Mouse (Mus musculus) WW6 (cell line): ENCODE measurements around the gene Frem2.

Experiments used
- DNase-seq: peaks from one replicate; pipeline ENCODE4 v3.0.0-alpha.2; 2013; ENCODE audit warnings: low read depth, low spot score

Frem2 gene

DNA sequence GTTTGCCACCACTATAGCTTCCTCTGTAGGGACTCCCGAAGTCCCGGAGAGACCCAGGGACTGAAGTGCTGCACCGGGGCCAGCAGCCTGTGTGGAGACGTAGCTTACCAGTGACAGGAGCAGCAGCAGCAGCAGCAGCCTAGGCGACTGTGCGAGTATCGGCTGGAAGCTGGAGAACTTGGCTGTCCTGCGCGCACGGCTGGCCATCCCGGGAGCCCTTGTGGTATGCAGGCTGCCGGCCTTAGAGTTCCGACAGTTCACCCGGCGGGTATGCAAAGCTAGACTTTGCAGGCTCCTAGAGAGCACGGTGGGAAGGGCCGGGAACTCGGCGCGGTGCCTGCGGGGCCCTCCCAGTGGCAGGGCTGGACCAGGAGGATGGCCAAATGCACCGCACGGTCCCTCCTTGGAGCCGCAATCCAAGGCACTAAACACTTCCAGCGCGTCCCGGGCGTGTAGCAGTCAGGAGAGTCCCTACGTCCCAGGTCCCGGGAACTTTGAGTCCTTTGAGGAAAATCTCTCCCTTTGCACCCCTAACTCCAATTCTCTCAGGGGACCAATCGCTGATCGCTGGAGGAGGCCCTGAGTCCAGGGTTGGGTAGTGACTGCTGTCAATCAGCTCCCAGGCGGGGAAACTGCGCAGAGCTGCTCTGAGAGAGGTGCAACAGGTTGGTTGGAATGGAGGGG lies at the start of gene Frem2:
Gene Frem2, minus strand, starts transcription at position 478 of the 684 bp plus-strand sequence.
- peak; percentile 81 for DNase-seq

DNA sequence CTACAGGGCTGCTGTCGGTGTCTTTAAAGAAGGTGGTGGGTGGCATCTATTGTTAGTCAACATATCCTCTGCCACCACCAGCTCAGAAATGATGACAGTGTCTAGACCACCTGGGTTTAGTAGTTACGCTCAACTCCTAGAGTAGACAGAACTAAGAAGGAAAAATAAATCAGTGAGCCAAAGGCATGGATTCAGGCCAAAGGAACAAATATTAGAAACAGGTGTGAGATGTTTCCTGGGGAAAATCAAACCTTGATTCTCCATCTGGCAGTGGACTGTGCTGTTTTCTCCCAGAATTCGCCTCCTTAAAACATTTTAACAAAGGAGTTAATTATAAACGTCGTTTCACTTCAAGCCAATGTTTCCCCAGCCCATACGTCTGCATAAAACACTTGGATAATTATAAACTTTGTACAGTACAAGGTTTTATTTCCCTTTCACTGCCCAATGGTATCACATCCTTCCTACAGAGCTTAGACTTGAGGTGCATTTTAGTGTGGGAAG lies 48.9 kb upstream of the Frem2 start:
- DNase-seq: no peak

DNA sequence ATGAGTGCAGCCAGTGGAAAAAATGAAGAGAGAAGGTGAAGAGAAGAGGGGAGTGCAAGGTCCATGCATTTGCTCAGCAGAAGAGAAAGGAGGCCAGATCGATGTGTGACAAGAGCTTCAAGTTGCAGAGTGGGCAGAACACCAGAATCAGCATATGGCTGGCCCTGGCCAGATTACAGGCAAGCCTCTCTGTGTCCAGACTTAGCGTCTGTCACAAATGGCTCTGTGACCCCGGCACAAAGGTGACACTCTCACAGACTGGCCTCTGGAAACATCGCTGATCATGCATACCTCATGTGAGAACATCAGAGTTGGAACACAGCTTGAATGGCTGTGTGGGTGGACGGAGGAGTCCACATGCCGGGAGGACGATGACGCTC lies 46.0 kb upstream of the Frem2 start:
- DNase-seq: no peak

DNA sequence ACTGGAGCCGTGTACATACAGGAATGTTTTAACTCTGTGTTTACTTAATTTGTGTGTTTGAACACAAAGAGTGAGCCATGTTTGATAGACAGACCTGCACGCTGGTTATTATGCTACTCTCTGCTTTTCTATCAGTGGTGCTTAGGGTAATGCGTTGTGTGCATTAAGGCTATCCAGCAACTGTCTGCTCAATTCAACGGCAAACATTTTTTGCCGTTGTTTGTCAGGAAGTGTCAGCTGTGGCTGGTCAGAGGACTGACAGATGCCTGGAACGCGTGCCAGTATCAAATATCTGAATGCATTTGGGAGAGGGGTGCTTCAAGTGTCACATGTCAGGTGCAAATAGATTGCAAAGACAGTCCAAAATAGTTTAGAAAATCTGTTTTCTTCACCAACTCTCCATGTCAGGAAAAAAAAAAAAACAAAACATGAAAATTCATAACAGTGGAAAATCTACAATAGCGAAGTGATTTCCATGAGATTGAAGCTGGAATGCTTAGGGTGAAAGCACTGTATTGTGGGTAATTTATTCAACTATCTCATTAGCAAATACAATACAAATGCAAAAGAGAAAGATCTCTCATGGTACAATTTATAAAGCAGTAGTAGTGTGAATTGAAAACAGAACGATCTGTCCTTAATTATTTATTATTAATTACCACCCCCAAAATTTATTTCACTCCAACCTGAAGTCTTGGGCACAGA lies 45.4 kb upstream of the Frem2 start:
- no peak for DNase-seq

DNA sequence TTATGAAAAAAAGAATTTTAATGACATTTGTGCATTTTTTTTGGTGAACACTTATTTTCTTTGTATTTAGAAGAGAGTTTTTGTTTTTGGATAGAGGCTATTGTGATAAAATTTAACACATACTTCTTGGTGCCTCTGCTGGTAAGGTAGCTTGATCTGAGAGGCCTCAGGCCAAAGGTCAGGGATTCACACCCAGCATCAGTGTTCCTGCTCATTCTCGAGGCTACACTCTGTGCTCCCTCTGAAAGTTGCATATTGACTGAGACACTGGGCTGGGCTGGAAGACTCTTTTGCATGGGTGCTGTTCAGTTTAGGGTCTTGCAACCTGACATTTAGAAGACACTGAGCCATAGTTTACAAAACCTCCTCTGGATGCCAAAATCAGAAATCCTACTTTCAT lies 44.8 kb upstream of the Frem2 start:
- no peak for DNase-seq

DNA sequence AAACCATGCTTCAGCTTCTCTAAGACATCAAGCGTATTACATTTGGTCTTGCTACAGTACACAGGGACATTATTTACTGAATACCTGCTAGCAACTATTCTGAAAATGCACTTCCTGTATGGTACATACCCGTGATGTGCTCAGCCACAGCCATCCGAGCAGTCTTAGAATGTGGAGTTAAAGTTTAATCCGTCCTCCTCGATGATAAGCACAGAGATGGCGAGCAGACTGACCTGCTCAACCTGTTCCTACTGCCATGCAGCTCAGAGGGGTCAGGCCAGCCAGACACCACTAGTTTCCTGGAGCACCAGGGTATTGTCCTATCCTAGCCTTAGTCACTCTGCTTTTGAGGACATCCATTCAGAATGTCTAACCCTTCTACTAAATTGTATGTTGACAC lies 30.6 kb upstream of the Frem2 start:
- no peak for DNase-seq

DNA sequence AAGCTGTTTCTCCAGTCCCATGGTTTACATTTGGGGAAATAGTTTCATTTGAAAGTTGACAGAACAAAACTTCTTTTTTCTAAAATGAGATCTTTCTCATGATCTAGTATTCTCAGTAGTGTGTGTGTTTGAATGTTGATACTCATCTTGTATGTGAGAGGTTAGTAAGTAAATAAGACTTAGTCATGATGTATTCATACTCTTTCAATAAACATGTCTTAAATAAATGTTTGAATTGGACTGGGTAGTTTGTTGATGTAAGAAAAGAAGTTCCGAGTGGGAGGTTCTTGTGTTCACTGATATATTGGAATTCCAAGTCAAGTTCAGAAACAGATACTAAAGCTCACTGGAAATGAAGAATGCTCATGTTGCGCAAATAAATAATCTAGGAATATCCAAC lies 25.1 kb upstream of the Frem2 start:
- DNase-seq: no peak

DNA sequence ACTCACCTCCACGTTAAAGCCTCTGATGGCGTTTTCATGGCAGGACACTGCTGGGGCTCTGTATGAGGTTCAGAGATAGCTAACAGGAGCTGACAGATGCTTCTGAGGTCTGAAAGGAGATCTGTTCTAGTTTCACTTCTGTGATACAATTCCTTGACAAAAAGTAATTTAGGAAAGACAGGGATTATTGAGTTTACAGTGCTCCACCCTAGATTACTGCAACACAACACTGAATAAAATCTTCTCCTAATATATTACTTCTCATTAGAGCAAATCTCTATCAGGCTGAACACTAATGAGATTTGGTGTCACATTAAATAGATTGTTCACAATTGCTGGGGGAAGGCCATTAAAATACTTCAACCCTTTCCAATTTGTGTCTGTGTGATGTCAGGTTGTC lies 23.7 kb upstream of the Frem2 start:
- no peak for DNase-seq

DNA sequence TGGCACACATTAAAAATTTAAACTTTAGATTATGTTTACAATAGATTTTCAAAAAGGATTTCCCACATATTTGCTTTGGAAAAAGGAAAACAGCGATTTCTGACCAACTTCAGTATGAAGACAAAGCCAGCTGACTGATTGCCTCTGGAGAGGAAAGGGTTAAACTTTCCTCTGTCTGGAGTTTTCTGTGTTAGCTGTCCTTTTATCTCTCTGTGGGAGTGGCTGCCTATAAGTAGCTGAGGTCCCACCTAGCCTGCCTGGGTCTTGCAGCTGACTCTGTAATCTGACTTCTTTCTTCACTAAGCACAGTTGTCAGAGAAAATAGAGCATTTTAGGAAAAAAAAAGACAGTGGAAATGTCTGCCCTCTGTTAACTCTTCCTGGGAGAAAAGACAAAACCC lies 17.1 kb upstream of the Frem2 start:
- no peak for DNase-seq

DNA sequence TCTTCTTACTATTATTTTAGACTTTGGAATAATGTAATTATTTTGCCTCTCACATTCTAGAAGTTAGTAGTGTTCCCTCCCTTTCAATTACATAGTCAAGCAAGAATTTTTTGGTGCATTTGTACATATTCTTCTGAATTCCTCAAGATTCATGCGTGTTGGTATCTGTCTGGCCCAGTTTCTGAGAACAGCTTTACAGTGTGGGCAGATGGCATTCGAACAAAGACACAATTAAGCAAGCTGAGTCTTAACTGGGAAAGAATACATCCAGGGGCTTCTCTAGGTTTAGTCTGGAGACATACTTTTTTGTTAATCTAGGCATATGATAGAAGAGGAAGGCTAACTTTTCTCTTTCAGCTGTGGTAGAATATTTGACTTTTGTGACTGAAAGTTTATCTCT lies 12.6 kb upstream of the Frem2 start:
- DNase-seq: no peak

DNA sequence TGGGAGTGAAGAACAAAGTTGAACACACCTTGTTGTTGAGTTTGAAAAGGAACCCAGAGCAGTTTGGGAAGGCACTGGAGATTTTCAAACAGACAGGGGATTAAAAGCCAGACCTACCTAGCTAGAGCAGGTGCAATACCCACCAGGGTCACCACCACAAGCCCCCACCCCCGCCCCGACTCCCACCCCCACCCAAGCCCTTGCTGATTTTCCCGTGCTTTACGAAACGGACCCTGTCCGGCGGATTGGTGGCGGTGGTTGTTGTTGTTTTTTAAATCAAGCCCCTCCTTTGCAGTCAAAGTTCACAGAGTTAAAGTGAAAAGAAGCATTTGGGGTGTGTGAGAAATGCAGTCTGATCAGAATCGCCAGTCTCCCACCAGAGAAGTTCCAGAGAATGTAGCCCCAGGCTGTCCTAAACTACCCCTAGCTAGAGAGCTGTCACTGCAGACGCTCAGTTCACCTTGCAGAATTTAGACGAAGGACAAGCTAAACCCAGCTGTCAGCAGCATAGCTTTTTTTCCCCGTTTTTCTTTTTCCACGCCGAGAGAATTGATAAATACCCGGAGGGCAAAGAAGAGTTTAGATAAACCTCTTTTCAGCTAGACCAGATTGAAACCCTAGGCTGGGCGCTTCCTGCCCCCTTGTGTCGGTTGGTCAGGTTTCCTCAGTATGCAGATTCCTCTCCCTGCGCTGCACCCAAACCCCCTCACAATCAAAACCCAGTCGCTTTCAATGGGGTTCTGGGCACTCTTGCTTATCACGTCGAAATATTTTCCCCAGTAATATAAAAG lies 784 bp upstream of the Frem2 start:
- no peak for DNase-seq

DNA sequence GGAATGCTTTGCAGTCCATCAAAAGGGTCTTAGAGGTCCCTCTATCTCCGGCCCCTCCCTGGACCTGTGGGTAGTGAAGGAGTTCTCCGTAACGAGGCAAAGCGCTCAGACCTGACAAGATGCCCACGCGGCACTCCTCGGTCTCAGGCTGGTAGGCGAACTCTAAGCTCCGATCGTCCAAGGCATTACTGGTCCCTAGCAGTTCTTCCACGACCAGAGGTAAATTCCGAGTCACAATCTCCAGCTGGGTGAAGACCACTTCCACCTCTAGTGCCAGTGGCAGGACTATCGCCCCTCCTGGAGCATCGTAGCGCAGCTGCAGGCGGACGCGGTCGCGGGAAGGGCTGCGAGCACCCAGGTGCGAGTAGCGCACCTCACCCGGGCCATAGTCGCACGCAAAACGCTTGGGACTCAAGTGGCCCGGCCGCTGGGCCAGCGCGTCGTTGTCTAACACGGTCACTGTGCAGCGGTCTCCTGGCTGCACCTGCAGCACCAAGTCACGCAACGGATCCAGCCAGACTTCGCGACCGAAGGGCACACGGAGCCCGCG lies 752 bp downstream of the Frem2 start:
- no peak for DNase-seq

DNA sequence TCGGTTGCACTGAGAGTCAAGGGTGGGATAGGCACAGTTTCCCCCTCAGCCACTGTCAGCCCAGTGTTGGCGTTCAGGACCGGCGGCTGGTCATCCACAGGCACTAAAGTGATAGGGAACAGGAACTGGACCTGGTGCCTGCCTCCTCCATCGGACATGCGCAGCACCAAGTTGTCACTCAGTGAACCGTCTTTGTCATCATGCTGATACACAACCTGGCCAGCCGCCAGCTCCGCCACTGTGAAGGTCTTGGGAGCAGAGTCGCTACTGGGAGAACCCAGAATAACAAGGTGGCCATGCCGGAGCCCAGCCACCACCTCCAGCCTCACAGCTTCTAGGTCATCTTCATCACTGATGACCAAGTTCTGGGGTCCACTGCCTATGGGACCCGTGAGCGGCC lies 1.8 kb downstream of the Frem2 start:
- no peak for DNase-seq

DNA sequence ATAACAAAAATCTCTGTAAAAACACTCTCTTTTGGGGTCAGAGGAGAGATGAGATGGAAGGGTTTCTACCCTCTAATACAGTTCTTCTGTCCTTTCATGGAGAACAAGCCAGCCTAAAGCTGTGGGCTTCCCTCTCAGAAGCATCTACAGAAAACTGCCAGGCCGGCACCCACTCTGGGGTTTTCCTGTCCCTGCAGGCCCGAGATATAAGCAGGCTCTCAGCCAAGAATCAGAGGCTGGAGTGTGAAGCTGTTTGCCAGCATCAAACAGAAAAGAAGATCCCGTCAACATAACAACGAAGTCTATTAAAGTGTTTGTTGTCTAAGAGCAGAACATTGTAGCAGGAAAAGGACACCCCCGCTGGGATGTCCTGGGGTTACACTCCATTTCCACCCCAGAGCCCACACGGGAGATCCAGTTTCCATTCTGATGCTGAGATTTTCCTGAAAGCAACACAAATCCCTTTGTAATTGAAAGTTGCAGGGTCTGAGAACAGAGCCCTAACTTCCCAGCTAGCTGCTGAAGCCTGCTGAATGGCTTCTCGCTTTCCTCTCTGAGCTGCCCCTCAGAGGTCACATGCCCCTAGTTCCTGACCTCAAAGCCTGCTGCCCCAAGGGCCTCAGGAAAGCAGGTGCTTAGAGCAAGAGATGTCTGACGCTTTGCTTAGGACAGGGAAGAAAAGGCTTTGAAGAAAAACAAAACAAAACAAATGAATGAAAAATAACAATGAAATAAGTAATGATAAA lies 7.0 kb downstream of the Frem2 start:
- DNase-seq: peak; percentile 80

DNA sequence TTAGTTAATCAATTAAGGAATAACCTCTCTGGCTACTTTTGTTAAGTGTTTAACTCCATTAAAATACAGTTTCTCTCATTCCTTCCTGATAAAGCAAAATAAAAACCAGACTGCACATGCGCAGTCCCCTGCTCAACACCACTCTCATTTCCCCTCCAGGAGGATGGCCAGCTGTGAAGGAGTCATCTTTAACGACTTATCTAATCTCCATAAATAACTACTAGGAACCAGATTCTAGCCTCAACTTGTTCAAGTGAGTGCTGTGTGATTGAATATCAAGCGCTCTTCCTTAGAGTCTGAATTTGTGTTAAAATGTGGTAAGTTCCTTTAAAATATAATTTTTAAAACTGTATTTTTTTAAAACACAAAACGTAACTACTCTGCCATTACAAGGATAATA lies 7.7 kb downstream of the Frem2 start:
- no peak for DNase-seq

DNA sequence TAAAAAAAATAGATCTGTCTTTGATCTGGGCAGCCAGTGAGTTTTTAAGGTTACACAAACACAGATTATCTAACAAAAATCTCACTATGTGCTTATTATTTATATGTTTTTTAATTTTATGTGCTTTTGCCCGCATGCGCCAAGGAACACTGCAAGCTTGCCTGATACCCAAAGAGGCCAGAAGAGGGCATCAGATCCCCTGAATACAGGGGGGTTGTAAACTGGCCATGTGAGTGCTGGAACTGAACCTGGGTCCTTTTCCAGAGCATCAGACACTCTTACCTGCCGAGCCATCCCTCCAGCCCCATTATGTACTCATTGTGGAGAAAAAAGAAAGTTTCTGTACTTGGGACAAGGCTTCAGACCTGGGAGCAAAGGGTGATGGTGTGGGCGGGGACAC lies 8.3 kb downstream of the Frem2 start:
- DNase-seq: no peak

DNA sequence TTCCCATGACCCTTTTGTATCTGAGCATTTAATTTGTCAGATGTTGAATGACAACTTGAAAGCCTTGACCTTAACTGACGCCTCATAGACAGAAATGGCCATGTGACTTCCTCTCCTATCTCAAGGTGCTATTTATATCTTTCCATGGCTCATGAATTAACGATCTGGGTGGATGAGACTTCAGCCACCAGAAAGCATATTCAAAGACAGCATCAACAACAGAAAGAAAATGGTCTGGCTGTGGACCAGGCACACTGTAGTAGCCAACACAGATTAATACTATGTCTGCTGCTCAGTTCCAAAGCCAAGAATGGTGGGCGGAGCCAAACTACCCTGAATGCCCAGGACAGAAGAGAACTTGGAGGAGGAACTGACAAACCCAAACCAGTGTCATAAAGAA lies 21.2 kb downstream of the Frem2 start:
- DNase-seq: no peak

DNA sequence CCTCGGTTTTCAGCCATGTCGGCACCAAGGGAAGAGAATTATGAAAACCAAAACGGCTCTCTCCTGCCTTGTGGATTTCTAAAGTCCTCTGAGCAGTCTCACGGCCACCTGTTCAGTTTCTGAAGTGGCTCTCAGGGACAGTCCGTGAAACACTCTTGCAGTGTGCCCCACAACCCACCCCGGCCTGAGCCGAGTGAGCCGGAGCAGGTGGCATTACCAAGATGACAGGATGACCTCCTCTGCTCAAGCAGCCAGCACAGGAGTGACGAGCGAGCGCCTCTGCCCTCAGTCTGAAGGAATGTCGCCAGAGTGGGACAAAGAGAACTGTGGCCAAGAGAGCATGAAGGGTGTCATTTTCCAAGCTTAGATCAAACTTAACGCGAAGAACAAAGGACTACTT lies 26.0 kb downstream of the Frem2 start:
- DNase-seq: no peak

DNA sequence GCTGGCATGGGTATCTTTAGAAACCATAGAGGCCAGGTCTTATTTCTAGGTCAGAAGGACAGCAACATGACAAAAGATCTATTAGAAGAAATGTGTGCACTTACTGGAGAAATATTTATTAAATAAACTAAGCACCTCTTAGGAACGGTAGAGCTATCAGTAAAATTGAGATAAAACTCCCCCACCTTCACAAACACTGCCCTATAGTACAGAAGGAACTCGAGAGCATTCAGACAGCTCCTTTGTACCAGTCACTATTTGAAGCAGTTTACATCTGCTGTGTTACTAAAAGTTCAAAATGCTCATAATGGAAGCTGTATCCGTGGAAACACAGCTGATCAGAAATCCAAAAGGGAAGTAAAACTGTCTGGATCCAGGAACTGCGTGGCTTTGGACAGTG lies 26.5 kb downstream of the Frem2 start:
- no peak for DNase-seq

DNA sequence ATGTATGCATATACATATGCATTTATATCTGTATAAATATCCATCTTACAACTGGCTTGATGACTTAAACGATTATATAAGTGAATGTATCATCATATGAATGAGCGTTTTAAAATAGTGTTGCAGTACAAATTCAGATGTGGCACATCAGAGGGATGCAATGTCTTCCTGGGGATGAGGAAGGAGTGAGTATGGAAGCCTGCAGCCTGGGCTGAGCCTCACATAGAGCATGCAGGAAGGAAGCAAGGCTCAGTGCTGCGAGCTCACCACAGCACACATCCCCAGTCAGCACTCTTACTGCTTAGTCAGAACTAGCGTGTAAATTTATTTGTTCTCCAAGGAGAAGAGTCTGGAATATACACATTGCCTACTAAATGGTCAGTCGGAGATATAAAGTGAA lies 27.2 kb downstream of the Frem2 start:
- DNase-seq: no peak

DNA sequence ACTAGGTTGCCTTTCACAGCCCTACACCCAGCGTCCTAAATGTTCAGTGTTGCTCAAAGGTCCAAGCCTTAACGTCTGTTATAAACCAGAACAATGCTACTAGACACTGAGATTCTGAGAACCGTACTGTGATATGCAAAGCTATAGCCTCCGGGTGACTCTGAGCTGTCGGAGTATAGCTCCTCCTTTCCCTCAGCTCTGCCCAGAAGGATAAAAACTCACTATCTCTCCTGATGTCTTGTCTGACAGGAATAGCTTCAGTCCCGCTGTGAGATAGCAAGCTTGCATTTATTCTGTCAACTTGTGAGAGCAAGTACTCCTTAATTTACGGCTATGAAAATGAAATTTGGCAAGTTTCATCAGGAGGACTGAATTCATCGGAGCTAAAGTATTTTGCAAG lies 33.9 kb downstream of the Frem2 start:
- no peak for DNase-seq

DNA sequence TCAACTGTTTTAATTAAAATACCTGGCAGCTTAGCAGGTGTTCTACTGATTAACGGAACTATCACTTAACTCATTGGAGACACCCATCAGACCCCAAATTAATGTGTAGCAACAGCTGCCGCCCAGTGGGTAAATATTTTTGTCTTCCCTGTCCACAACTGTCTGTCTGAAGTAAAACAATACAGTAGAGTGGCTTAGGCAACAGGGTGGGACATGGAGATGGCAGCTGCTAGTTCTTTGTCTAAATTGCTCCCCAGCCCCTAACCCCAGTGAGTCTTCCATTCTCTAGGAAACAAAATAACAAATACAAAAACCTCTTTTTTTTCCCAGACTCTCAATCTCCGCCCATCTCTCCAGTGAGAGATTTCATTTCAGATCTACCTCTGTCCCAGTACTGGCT lies 36.2 kb downstream of the Frem2 start:
- DNase-seq: no peak
